Mouse (Mus musculus) E14TG2a.4 (cell line): ENCODE measurements around the gene 2200002J24Rik.

Experiments
- CTCF ChIP-seq: conservative IDR thresholded peaks from 2 replicates; pipeline ENCODE4 v1.5.1; 2014; ENCODE audit warnings: low read length
- NANOG ChIP-seq: IDR thresholded peaks from 2 replicates; pipeline ENCODE4 v1.6.1; 2014; ENCODE audit warnings: borderline replicate concordance, low read length, mixed read lengths
- POU5F1 ChIP-seq: IDR thresholded peaks from 2 replicates; pipeline ENCODE4 v1.6.1; 2014; ENCODE audit warnings: low read length, borderline replicate concordance

DNA sequence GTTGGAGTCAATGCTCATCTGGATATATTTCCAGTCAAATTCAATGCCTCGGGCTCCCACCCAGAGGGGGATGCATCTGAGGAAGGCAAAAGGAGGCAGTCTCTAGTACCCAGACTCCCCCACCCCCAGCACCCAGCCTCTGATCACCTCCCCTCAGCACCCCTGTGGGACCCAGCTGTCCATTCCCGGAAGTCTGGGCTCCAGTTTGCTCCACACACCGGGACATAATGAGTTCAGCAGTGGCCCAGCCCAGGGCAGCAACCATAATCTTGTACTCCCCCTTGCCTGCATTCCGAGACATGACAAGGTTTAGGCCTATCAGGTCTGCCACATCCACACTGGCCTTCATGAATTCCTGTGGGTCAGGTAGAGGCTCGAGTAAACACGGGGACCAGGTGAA is 29.5 kb downstream of the 2200002J24Rik start:
- no peak for TF ChIP-seq CTCF
- no peak for TF ChIP-seq POU5F1
- TF ChIP-seq NANOG: no peak
